Mouse (Mus musculus): ENCODE results near the gene Paip2b. TPM values are rescaled to one million over a fixed set of nuclear protein-coding genes. Genes with fewer than 3 reads are reported as not detected.
"Not testable (repeated sequence)": the region's sequence is repeated elsewhere in the genome, so short reads cannot be mapped to it uniquely, and the experiment has no call there.

Paip2b gene
- total RNA-seq (2021), result 10 to 100 TPM; 46.4 to 48.3 TPM
- long read RNA-seq, experiment 1, partial matches to known transcripts, result 0 of 7 reads
- long read RNA-seq, experiment 1, other reads (novel, unspliced or antisense), result 2 of 7 reads
- long read RNA-seq, experiment 2, partial matches to known transcripts, result 0 of 6 reads
- long read RNA-seq, experiment 2, other reads (novel, unspliced or antisense), result 4 of 6 reads

GRCm38 (mm10) chr6:83831606-83832123 lies at the start of gene Paip2b:
Gene Paip2b (minus strand): TSS chr6:83831741.
- peak; percentile 98 to 99 for DNase-seq

GRCm38 (mm10) chr6:83879815-83880214 lies 48.3 kb upstream of the Paip2b start:
- DNase-seq, result peak; percentile 34 to 84

DNA sequence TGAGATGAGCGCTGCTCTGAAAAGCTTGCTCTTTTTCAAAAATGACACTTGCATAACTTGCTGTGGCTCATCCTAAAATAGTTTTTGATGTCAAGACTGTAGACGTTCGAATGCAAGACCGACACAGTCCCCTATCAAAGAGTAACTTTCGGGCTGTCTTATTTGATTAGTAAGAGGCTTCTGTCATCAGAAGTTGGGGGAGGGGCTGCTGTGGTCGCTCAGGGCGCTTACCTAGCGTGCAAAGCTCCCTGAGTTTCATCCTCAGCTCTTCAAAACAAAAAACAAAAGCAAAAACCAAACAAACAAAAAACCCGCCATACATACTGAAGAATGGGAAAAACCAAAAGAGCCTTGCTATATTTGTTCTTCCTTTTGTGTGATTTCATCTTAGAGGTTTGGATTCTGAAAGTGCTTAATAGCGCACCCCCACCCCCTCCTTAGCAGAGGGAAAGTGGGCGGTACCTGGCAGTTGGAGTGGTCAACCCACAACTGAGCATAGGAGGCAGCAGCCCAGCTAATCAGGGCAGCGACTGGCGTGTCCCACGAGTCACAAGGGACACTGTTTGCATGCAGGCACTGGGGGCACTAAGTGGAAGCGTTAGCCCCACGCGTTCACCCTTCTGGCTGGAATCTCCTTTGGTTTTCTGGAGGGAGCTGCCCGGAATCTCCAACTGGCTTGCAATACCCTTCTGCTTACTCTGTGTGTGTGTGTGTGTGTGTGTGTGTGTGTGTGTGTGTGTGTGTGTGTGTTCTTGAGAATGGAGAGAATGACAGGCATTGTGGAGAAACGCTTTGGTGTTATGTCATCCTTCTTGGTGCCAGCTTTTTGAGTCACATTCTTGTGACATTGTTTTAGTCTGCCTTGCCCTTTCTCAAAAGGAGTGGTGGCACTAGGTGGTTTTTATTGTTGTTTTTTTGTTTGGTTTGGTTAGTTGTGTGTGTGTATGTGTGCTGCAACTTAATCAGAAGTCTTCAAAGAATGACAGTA lies 36.4 kb upstream of the Paip2b start:
- DNase-seq, result peak; percentile 79 to 81

DNA sequence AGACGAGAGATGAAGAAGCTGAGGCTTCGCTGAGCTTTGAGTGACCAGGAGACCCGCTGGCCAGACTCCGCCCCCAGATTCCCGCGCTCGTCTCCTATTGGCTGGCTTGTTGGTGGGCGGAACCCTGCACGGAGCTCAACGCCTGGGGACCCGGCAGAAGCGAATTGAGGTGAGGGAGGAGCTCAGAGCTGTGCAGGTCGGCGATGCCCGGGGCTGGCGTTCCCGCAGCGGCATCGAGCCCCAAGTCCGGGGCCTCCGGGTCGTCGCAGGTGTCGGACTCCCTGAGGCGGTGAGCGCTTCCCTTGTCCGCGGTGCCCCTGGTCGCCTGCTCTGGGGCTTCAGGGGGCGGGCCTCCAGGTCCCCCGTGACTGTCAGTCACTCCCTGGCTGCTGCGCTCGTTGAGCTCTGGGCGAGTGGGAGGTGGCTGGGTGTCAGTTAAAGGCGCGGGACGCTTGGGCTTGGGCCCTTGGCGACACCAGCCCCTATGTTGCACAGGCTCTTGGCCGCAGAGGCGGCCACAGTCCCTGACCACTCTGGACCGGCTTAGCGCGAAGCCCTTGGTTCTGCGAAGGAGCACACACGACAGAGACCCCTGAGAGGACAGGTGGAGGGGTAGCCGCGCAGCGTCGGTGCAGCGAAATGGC lies 35.5 kb upstream of the Paip2b start, which contains the start of gene Zfp638:
TSS of gene Zfp638 (plus strand) at position 156 of the 644 bp plus-strand sequence.
- peak; percentile 94 to 98 for DNase-seq

DNA sequence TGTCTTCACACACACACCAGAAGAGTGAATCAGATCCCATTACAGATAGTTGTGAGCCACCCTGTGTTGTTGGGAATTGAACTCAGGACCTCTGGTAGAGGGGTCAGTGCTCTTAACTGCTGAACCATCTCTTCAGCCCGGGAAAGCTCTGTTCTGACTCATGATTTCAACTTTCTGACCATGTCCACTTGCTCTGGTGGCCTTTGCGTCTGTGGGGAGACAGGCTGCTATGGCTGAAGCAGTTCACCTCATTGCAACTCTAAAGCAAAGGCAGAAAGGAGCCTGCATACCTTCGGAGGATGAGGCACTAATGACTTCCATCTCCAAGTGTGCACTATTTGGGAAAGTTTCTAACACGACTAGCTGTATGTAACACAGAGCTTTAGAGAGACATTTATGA lies 34.9 kb upstream of the Paip2b start:
- no peak for DNase-seq

- no peak for DNase-seq
Observed at GRCm38 (mm10) chr6:83863538-83863937, 32.0 kb upstream of the Paip2b start.

DNA sequence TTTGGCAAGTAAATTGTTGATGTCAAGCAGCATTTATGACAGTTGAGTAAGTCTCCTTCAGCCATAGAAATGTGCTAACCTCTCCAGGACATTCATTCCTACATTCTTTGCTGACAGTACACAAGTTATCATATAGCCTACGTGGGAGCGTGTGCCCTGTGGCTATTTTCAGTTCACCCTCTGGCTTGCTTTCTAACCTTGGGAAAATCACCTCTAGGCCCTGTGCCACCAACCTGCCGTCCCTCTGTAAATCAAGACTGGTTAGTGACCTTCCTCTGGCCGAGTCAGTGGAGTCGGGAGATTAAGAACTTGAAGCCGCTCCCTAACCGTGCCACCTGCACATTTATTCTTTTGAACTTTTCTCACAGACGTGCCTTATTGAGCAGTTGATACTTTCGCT lies 28.5 kb upstream of the Paip2b start:
- DNase-seq, result peak; percentile 64 to 78

GRCm38 (mm10) chr6:83857476-83857875 lies 25.9 kb upstream of the Paip2b start:
- no peak for DNase-seq

DNA sequence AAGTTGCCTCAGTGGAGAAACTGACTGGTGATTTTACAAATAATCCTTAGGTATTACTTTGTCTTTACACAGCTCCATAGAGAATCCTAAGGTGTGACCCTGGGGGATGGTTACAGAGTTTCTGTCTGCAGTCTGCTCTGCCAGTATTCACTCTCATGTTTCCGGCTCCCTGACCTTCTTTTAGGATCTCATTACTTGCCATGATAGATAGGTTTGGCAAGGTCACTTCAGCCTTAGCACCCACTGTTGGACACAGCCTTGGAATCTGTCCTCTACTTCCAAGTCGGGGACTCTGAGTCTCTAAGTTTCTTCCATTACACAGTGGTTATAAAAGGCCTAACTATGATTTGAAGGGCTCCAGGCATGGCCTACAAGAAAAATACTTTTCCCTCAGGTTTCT lies 17.9 kb upstream of the Paip2b start:
- no peak for DNase-seq

- DNase-seq, result no peak
Observed at GRCm38 (mm10) chr6:83846141-83846540, 14.6 kb upstream of the Paip2b start.

DNA sequence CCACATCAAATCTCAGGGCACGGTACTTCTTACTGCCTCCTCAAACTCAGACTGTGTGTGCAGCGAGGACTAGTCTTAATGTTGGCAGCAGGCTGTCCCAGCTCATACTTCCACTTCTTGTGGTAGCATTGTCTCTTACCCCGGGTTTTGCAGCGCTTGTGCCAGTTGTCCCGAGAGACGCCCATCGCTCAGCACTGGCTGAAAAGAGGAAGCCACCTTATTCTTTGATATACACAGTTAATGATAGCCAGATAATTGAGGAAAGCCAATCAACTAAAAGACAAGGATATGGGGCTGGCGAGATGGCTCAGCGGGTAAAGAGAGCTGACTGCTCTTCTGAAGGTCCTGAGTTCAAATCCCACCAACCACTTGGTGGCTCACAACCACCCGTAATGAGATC lies 13.4 kb upstream of the Paip2b start:
- no peak for DNase-seq

GRCm38 (mm10) chr6:83840086-83840485 lies 8.5 kb upstream of the Paip2b start:
- DNase-seq, result no peak

DNA sequence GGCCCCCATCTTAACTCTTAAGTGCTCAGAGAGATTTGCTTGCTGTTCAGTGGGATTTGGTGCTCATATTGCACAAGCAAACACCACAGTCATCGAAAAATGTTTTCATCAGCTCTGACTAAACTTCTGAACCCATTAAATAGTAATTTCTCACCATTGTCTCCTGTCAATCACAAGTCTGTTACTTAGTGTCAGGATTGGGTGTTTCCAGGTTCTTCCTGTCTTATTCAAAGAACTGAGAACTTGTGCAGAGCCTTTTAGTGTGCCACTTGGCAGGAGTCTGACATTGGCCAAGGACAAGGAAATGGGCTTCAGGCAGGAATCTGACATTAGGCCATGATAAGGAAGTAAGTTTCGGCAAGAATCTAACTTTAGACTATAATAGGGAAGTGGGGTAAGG lies 6.5 kb upstream of the Paip2b start:
- no peak for DNase-seq

- DNase-seq, result no peak
Observed at GRCm38 (mm10) chr6:83836826-83837225, 5.3 kb upstream of the Paip2b start.

DNA sequence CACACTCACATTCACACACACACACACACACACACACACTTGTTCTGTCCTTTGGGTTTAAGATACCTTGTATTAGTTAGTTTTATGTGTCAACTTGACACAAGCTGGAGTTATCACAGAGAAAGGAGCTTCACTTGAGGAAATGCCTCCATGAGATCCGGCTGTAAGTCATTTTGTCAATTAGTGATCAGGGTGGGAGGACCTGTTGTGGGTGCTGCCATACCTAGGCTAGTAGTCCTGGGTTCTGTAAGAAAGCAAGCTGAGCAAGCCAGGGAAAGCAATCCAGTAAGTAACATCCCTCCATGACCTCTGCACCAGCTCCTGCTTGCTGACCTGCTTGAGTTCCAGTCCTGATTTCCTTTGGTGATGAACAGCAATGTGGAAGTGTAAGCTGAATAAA lies 852 bp upstream of the Paip2b start:
- not testable (repeated sequence) for DNase-seq

DNA sequence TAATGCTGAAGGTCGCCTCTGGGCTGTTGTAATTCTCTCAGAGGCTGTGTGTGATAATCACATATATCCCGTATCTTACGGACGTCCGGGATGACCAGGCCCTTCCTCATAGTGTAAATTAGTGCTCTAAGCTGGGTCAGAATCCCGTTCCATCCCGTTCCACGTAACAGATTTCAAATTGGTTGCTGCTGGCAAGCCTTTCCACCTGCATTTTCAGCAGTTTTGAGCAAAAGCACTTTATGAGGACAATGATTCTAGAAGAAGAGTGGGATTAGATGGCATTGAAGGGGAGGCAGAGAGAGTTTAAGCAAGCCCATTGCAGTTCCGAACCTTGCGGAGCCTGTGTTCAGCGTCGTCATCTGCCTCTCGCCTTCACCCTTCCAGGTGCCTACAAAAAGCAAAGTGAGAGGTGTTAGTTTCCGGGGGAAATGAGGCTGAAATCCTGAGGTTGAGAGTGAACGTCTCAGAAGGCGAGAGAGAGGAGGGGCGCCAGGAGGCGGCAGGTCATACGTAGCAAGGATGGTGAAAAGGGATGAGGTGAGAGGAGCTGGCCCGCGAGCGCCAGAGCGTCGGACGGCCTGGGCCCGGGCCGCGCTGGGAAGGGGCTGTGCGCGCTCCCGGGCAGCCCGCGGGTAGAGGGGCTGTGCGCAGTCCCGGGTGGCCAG lies 468 bp downstream of the Paip2b start:
- DNase-seq, result peak; percentile 7 to 49

DNA sequence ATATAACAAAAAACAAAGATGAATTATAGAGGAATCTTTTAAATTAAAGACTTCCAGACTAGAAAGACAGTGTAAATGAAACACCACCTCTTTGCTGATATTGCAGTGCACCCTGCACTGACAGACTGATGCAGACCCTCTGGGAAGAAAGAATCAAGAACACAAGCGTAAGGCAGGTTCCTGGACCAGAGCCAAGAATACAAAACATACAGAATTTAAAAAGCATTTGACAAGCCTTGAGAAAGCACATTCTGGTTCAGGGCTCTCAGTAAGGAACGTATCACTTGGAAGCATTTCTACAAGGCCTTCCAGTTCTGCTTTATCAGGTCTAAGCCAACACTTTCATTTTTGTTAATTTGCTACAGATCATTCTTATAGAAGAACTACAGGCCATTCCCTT lies 9.7 kb downstream of the Paip2b start:
- DNase-seq, result no peak

GRCm38 (mm10) chr6:83820727-83821515 lies 10.6 kb downstream of the Paip2b start:
- no peak for DNase-seq

DNA sequence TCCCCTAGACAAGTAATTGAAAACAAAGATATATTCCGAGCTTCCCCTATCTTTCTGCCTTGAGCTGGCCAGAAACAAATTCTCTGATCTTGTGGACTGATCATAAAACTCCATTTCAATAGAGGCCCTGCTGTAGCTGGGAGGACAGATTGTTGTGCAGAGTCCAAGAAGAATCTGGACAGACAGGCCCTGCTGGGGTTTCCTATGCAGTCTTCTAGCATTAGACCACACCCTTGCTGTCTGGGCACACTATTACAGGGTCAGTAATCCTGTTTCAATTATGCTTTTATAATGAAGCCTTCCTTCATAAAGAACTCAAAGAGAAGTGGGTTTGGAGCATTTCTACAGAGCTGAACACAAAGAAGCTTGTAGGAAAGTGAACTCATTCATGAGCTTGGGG lies 12.5 kb downstream of the Paip2b start:
- no peak for DNase-seq

- no peak for DNase-seq
Observed at GRCm38 (mm10) chr6:83815801-83816200, 15.7 kb downstream of the Paip2b start.

DNA sequence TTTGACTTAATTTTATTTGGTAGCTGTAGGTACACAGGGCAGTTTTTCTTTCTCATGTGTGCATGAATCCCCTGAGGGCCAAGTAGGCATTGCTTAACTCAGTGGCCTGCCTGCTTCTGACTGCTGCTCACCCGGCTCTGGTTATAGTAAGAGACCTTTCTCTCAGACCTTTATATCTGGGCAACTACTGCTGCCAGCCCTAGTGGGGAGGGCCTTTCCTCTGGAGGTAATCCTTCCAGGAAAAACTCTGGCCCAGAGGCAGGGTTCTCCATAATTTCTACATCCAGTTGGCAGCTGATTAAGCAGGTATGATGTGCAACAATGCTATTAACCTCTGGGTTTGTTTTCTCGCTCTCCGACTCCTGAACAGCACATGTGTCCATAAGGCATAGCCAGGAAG lies 28.7 kb downstream of the Paip2b start:
- no peak for DNase-seq
